ENCODE assay signal across 26 mouse cellular contexts in the genomic region with DNA sequence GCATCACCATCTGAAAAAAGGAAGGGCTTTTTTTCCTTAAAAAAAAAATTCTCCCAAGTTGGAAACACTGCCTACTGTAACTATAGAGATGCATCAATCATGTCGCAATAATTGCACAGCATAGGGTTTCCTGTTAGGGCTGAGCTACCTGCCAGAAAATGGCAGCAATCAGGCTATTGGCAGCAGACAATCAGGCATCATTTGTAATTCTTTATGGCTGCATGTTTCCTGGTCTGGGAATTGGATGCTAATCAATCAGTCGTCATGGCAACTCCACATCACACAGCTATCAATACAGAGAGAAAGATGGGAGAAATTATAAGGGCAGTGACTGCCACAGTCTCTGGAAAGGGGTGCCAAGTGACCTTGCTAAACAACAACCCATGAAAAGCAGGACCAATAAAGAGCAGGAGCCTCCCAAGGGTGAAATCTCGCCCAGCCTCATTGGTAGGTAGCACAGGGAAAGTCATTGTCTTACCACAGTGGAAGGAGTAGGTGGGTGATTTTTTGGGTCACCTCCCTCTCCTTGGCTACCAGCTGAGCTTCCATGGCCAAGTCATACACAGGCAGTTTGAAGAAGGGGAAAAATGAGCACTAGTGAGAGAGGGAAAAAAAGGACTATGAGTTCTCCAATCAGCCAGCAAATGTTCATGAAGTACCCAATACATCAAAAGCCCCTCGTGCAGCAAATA.
A peak's percentile ranks its signal among the peaks of the same experiment; 100 is the strongest.
DNase-seq lines count a peak whose midpoint lies in the region; ATAC-seq and TF ChIP-seq lines count a peak whose summit lies in the region.
"Had no signal": no experiment of that assay in that cellular context is flagged by ENCODE, and none has a peak within 500 bp of the region (broad histone marks: within the 10 kb centered on the region; RNA-seq: fewer than 3 reads in every experiment).

No protein-coding gene starts in this region.

- H3K27ac ChIP-seq in forebrain, embryonic 14.5 days (ENCODE audit: low read depth, low read length), result no peak overlapping the region
- no peak overlapping the region for H3K27ac ChIP-seq in forebrain, embryonic 13.5 days
- H3K27ac ChIP-seq in heart, embryonic 11.5 days (ENCODE audit: low read depth, low read length), result no peak overlapping the region
- no peak overlapping the region for H3K27ac ChIP-seq in hindbrain, postnatal 0 days
- H3K27ac ChIP-seq: heart, embryonic 10.5 days; kidney, embryonic 15.5 days; liver, embryonic 14.5 days; macrophage had no signal

- H3K4me1 ChIP-seq in forebrain, embryonic 14.5 days (ENCODE audit: control insufficient read depth, insufficient read depth, low read length), result no peaks in the 10 kb centered on the region
- no peaks in the 10 kb centered on the region for H3K4me1 ChIP-seq in forebrain, embryonic 13.5 days
- H3K4me1 ChIP-seq in heart, embryonic 11.5 days (ENCODE audit: control insufficient read depth, insufficient read depth, low read length), result no peaks in the 10 kb centered on the region
- no peaks in the 10 kb centered on the region; the same call in 1 of the 2 replicates for H3K4me1 ChIP-seq in hindbrain, postnatal 0 days (ENCODE audit: insufficient read depth, low read length)
- H3K4me1 ChIP-seq: heart, embryonic 10.5 days; kidney, embryonic 15.5 days had no signal

- no peak for TF ChIP-seq CTCF in hindbrain, postnatal 0 days (IDR thresholded peaks at IDR 0.05; ENCODE audit: low read depth)

- ATAC-seq in forebrain, embryonic 14.5 days, result peak; percentile 50; the same call in 1 of the 2 replicates
- ATAC-seq in forebrain, embryonic 13.5 days, result no peak
- no peak for ATAC-seq in heart, embryonic 11.5 days (replicated peaks; ENCODE audit: insufficient number of reproducible peaks, low FRiP score, low TSS enrichment)
- no peak for ATAC-seq in hindbrain, postnatal 0 days
- no peak for ATAC-seq in CD4-positive, CD25-positive, alpha-beta regulatory T cell, adult 4 months
- ATAC-seq: inflammation-experienced regulatory T-cells, adult 6 months; Patski had no signal

- H3K27me3 ChIP-seq in forebrain, embryonic 14.5 days (replicated peaks; ENCODE audit: control insufficient read depth, insufficient read depth, low read length), result no peaks in the 10 kb centered on the region
- H3K27me3 ChIP-seq in forebrain, embryonic 13.5 days, result no peaks in the 10 kb centered on the region
- H3K27me3 ChIP-seq in heart, embryonic 11.5 days (ENCODE audit: control insufficient read depth, insufficient read depth, low read length), result no peaks in the 10 kb centered on the region
- H3K27me3 ChIP-seq in hindbrain, postnatal 0 days (ENCODE audit: insufficient read depth, low read length), result no peaks in the 10 kb centered on the region
- H3K27me3 ChIP-seq: kidney, embryonic 15.5 days had no signal

- no peak overlapping the region for H3K9ac ChIP-seq in forebrain, embryonic 14.5 days (ENCODE audit: low read length)
- no peak overlapping the region for H3K9ac ChIP-seq in forebrain, embryonic 13.5 days
- H3K9ac ChIP-seq in heart, embryonic 11.5 days (ENCODE audit: low read depth, low read length), result no peak overlapping the region
- no peak overlapping the region for H3K9ac ChIP-seq in hindbrain, postnatal 0 days (replicated peaks; ENCODE audit: low read length)
- H3K9ac ChIP-seq: kidney, embryonic 15.5 days; liver, embryonic 14.5 days had no signal

- no peaks in the 10 kb centered on the region for H3K36me3 ChIP-seq in forebrain, embryonic 14.5 days (ENCODE audit: control insufficient read depth, insufficient read depth, low read length)
- H3K36me3 ChIP-seq in forebrain, embryonic 13.5 days (ENCODE audit: poor library complexity, severe bottlenecking), result no peaks in the 10 kb centered on the region
- no peaks in the 10 kb centered on the region for H3K36me3 ChIP-seq in heart, embryonic 11.5 days (ENCODE audit: control insufficient read depth, insufficient read depth, low read length)
- H3K36me3 ChIP-seq in hindbrain, postnatal 0 days (ENCODE audit: insufficient read depth, low read length), result no peaks in the 10 kb centered on the region
- H3K36me3 ChIP-seq: heart, embryonic 10.5 days; kidney, embryonic 15.5 days had no signal

- no peak overlapping the region for H3K4me2 ChIP-seq in forebrain, embryonic 14.5 days (ENCODE audit: low read length)
- H3K4me2 ChIP-seq in forebrain, embryonic 13.5 days, result no peak overlapping the region
- no peak overlapping the region for H3K4me2 ChIP-seq in heart, embryonic 11.5 days
- no peak overlapping the region for H3K4me2 ChIP-seq in hindbrain, postnatal 0 days (ENCODE audit: low read depth, low read length)
- H3K4me2 ChIP-seq: kidney, embryonic 15.5 days had no signal

- peak; percentile 46 for DNase-seq in forebrain, embryonic 14.5 days (ENCODE audit: low spot score)
- DNase-seq in heart, adult 11 months, result peak; percentile 68
- DNase-seq in layer of hippocampus, adult 9-11 months, result peak; percentile 22
- DNase-seq in layer of hippocampus, postnatal 10 days (ENCODE audit: low spot score in 2 of 2), result no peak
- peak; percentile 25 for DNase-seq in hindbrain, postnatal 0 days (ENCODE audit: low spot score)
- DNase-seq: adrenal gland, postnatal 10 days; cerebellum, adult 8-10 months; gastrocnemius, postnatal 10 days; heart, postnatal 36 days; kidney, adult 11 months; kidney, postnatal 25 days; liver; lung, adult 2 months; lung, postnatal 10 days; midbrain, embryonic 14.5 days; thymus, adult 2 months; thymus, postnatal 36 days had no signal

- no peak overlapping the region for H3K4me3 ChIP-seq in forebrain, embryonic 14.5 days (ENCODE audit: low read depth, low read length)
- H3K4me3 ChIP-seq in forebrain, embryonic 13.5 days, result no peak overlapping the region
- no peak overlapping the region for H3K4me3 ChIP-seq in heart, embryonic 11.5 days (ENCODE audit: low read depth, low read length)
- H3K4me3 ChIP-seq in hindbrain, postnatal 0 days (ENCODE audit: low read length), result no peak overlapping the region
- H3K4me3 ChIP-seq: heart, embryonic 10.5 days; kidney, embryonic 15.5 days had no signal

- WGBS in forebrain, embryonic 14.5 days, result 81% methylated on average over 4 of the region's 4 CpGs
- 83% methylated on average over 4 of the region's 4 CpGs for WGBS in forebrain, embryonic 13.5 days
- WGBS in heart, embryonic 11.5 days (ENCODE audit: insufficient replicate concordance), result 77% methylated on average over 4 of the region's 4 CpGs
- 66% methylated on average over 4 of the region's 4 CpGs for WGBS in hindbrain, postnatal 0 days

- H3K9me3 ChIP-seq in forebrain, embryonic 14.5 days (replicated peaks; ENCODE audit: control insufficient read depth, low read length), result no peaks in the 10 kb centered on the region
- no peaks in the 10 kb centered on the region for H3K9me3 ChIP-seq in forebrain, embryonic 13.5 days (replicated peaks)
- H3K9me3 ChIP-seq in heart, embryonic 11.5 days (replicated peaks; ENCODE audit: control insufficient read depth, low read length), result no peaks in the 10 kb centered on the region
- H3K9me3 ChIP-seq in hindbrain, postnatal 0 days (ENCODE audit: low read length), result no peaks in the 10 kb centered on the region
- H3K9me3 ChIP-seq: heart, embryonic 10.5 days; kidney, embryonic 15.5 days had no signal

Comparison
In these comparisons a context has a peak if more than half of its experiments do, and no peak if none do; other contexts are left out.
1. DNase-seq: peak in forebrain, embryonic 14.5 days (single experiment), heart, adult 11 months (single experiment), layer of hippocampus, adult 9-11 months (single experiment) and hindbrain, postnatal 0 days (single experiment); none in layer of hippocampus, postnatal 10 days (0 of 2).